Mouse (Mus musculus) liver, embryonic 12.5 days (tissue): ENCODE measurements at regions not wholly inside any gene's neighbourhood (a gene's known extent, or its start where the extent isn't known, plus 50 kb on each side); places are given as distances from the start of the nearest gene placed in this dataset.
"Not testable (repeated sequence)": the region's sequence is repeated elsewhere in the genome, so short reads cannot be mapped to it uniquely, and the experiment has no call there.

Experiments used
- ATAC-seq: fragments of 200-750 bp; cut with Nextera tagmentation; 2 replicates; pipeline ENCODE4 v1.8.0; 2017; ENCODE audit warnings: moderate number of reproducible peaks, mild to moderate bottlenecking, moderate library complexity
- H3K27ac ChIP-seq: fragments of 300-500 bp; sonication (generic); 2 replicates; pipeline ENCODE4 v1.5.1; 2016; ENCODE audit warnings: mild to moderate bottlenecking
- H3K27me3 ChIP-seq: fragments of 300-500 bp; sonication (generic); replicated peaks from 2 replicates; pipeline ENCODE4 v1.6.1; 2016; ENCODE audit warnings: mild to moderate bottlenecking, moderate library complexity
- H3K36me3 ChIP-seq: fragments of 300-500 bp; sonication (generic); 2 replicates; pipeline ENCODE4 v1.6.1; 2016; ENCODE audit warnings: mild to moderate bottlenecking, moderate library complexity
- H3K4me1 ChIP-seq: fragments of 300-500 bp; sonication (generic); 2 replicates; pipeline ENCODE4 v1.6.1; 2016
- H3K4me2 ChIP-seq: fragments of 300-500 bp; sonication (generic); 2 replicates; pipeline ENCODE4 v1.6.1; 2016; ENCODE audit warnings: mild to moderate bottlenecking, moderate library complexity
- H3K4me3 ChIP-seq: fragments of 300-500 bp; sonication (generic); 2 replicates; pipeline ENCODE4 v1.5.1; 2016; ENCODE audit warnings: mild to moderate bottlenecking, moderate library complexity
- H3K9ac ChIP-seq: fragments of 300-500 bp; sonication (generic); 2 replicates; pipeline ENCODE4 v1.6.1; 2016; ENCODE audit warnings: mild to moderate bottlenecking, moderate library complexity
- H3K9me3 ChIP-seq: fragments of 300-500 bp; sonication (generic); replicated peaks from 2 replicates; pipeline ENCODE4 v1.6.1; 2016; ENCODE audit warnings: mild to moderate bottlenecking, moderate library complexity
- WGBS: fragments of 180-500 bp; shearing (Covaris S2); methylation state at CpG from one replicate; pipeline ENCODE4 v1.1.7; 2016; ENCODE audit not compliant: insufficient replicate concordance; 5-methylcytosine and 5-hydroxymethylcytosine counted together

GRCm38 (mm10) chr2:117455021-117455739, 112.4 kb upstream of the Rasgrp1 start:
- Histone ChIP-seq H3K27me3 (no peaks in the 10 kb centered on the region), H3K4me3 (no peak overlapping the region), H3K9ac (no peak overlapping the region), H3K27ac (no peak overlapping the region), H3K4me2 (no peak overlapping the region), H3K9me3 (no peaks in the 10 kb centered on the region), H3K36me3 (no peaks in the 10 kb centered on the region), H3K4me1 (no peaks in the 10 kb centered on the region)
- no peak for ATAC-seq
- 53% methylated on average over 4 of the region's 4 CpGs for WGBS

- Histone ChIP-seq H3K4me1 (no peaks in the 10 kb centered on the region), H3K9ac (no peak overlapping the region), H3K36me3 (no peaks in the 10 kb centered on the region), H3K4me3 (no peak overlapping the region), H3K4me2 (no peak overlapping the region), H3K27me3 (no peaks in the 10 kb centered on the region), H3K27ac (no peak overlapping the region), H3K9me3 (no peaks in the 10 kb centered on the region)
- 62% methylated on average over 7 of the region's 7 CpGs for WGBS
- ATAC-seq, result no peak
Observed at GRCm38 (mm10) chr2:117455740-117456455, 113.1 kb upstream of the Rasgrp1 start.

DNA sequence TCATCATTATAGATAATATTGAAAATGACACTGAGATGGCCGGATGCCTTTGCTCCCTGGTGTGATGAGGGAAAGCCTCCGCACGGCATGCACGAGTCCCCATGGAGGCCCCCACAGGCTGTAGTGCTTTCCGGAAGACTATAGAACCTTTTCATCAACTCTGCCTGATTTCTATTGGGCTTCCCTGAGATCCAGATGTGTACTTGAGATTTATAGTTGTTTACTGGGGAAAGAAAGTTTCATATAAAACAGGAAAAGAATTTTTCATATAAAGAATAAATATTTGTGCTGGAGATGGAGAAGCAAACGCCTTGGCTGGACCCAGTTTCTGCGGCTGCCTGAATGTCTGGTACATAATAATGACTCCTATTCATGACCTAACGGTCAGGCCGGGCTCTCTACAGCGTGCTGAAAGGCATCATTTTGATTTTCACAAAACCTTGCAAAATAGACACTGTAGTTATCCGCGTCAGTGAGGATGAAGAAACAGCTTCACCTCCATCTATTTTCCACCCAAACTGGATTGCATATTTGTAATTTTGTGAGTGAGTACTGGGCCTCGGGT, 113.7 kb upstream of the Rasgrp1 start:
- H3K36me3 ChIP-seq, result no peaks in the 10 kb centered on the region
- ATAC-seq, result no peak
- no peak overlapping the region for H3K4me2 ChIP-seq
- no peak overlapping the region for H3K4me3 ChIP-seq
- H3K9me3 ChIP-seq, result no peaks in the 10 kb centered on the region
- 71% methylated on average over 13 of the region's 13 CpGs for WGBS
- no peaks in the 10 kb centered on the region for H3K4me1 ChIP-seq
- no peak overlapping the region for H3K27ac ChIP-seq
- H3K27me3 ChIP-seq, result no peaks in the 10 kb centered on the region
- H3K9ac ChIP-seq, result no peak overlapping the region

DNA sequence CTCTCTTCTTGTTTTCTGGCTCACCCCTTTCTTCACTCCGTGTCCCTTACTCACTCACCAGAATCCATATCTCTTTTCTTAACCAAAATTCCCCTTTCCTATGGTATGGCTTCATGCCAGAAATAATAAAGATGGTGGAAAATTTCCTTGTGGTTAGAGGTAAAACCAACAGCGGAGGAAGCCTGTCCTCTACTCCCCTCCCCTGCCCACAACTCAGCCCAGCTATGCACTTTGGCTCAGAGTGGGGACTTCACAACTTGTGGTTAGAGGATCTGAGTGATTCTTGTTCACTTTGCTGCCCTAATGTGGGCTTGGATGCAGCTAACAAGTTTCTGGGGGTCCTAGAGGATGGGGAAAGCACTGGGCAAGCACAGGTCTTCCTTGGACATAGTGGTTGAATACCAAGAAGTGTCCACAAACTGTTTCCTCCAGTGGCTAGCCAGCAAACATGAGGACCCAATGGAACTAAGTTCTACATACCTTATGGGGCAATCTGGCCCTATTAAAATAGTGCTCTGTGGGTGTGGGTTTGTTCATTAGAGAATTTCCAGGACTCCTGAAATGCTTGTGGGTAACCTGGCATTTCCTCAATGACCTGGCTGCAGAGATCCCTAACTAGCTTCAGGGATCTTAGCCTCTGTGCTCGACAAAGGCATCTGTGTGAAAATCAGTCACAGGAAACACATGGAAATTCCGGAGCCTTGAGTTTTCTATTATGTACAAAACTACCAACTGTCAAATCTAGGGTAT, 118.9 kb upstream of the Rasgrp1 start:
- Histone ChIP-seq H3K9me3 (no peaks in the 10 kb centered on the region), H3K4me1 (no peaks in the 10 kb centered on the region), H3K36me3 (no peaks in the 10 kb centered on the region), H3K4me3 (no peak overlapping the region), H3K27me3 (no peaks in the 10 kb centered on the region), H3K4me2 (no peak overlapping the region), H3K27ac (no peak overlapping the region), H3K9ac (no peak overlapping the region)
- no peak for ATAC-seq
- 41% methylated on average over 4 of the region's 4 CpGs for WGBS

DNA sequence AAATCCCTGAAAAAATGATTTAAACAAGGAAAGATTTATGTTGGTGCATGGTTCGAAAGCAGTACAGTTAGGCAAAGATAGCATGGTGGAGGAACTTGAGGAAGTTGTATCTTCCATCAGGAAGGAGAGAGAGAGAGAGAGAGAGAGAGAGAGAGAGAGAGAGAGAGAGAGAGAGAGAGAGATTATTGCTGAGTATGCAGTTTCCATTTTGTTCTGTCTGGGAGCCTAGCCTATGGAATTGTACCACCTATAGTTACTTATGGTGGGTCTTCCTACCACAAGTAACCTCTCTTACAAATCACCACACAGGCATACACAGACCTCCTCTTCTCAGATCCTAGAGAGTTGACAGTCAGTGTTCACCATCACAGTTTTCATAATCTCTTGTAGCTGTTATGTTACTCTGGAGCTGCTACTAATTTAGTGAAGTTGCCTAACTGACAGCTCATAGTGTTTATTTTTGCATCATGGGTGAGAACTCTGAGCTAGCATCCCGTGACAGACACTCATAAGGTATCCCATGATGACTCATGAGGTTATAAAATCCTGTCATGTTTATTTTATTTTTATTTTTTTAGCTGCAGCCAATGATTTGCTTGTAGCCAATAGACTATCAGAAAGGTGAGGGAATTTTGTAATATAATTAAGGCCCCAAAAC, 132.2 kb upstream of the Rasgrp1 start:
- Histone ChIP-seq H3K4me2 (no peak overlapping the region), H3K9ac (no peak overlapping the region), H3K36me3 (no peaks in the 10 kb centered on the region), H3K27me3 (no peaks in the 10 kb centered on the region), H3K27ac (no peak overlapping the region), H3K9me3 (no peaks in the 10 kb centered on the region), H3K4me1 (no peaks in the 10 kb centered on the region), H3K4me3 (no peak overlapping the region)
- WGBS, result 47% methylated on average over 2 of the region's 2 CpGs
- ATAC-seq, result no peak

DNA sequence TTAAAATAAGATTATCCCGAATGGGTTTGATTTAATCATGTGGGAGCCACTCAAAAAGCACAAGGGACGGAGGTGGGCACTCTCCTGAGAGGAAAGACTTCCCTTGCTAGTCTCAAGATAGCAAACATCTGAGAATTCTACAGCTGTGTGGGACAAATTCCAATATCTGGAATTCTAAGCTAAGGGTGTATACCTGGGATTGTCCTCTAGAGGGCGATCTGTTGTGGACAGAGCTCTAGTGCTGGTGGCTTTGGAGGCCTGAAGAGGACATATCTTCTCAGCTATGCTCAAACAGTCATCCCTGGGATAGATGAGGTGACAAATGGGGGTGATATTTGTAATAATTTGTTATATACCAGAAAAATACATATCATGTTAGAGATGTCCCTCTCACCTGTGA, 132.8 kb upstream of the Rasgrp1 start:
- 35% methylated on average over 3 of the region's 3 CpGs for WGBS

DNA sequence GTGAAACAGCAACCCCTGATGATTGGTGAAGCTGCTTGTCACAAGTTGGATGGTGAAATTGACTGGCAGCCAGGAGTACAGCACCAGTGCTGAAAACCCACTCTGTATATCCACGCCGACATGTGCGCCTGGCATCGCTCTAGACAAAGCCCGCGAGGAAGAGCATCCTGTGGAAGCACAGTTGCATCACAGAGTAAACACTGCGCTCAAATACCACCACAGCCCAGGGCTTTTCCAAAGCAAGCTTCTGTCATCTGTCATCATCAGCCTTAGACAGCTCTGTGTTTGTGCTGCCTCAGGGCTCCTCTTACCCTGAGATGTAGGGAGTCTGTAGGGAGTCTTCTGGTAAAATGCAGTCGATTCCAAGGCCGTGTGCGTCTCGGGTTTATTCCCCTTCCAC, 134.7 kb upstream of the Rasgrp1 start:
- ATAC-seq, H3K27me3 ChIP-seq, H3K4me2 ChIP-seq, H3K9me3 ChIP-seq, H3K27ac ChIP-seq, H3K4me3 ChIP-seq, H3K36me3 ChIP-seq, H3K9ac ChIP-seq, H3K4me1 ChIP-seq: not testable (repeated sequence)
- WGBS, result 79% methylated on average over 11 of the region's 11 CpGs

More for the DNA sequence above, 132.8 kb upstream of the Rasgrp1 start:
- no peaks in the 10 kb centered on the region for H3K27me3 ChIP-seq
- H3K4me3 ChIP-seq, result no peak overlapping the region
- no peak overlapping the region for H3K27ac ChIP-seq
- no peaks in the 10 kb centered on the region for H3K4me1 ChIP-seq
- ATAC-seq, result no peak
- no peaks in the 10 kb centered on the region for H3K36me3 ChIP-seq
- H3K4me2 ChIP-seq, result no peak overlapping the region
- no peaks in the 10 kb centered on the region for H3K9me3 ChIP-seq
- H3K9ac ChIP-seq, result no peak overlapping the region

- H3K36me3 ChIP-seq, ATAC-seq, H3K4me2 ChIP-seq, H3K9me3 ChIP-seq, H3K27ac ChIP-seq, H3K4me3 ChIP-seq, H3K27me3 ChIP-seq, H3K4me1 ChIP-seq, H3K9ac ChIP-seq: not testable (repeated sequence)
- WGBS, result 77% methylated on average over 16 of the region's 16 CpGs
Observed at GRCm38 (mm10) chr2:117479244-117480009, 136.6 kb upstream of the Rasgrp1 start.

- no peak overlapping the region for H3K4me2 ChIP-seq
- H3K4me3 ChIP-seq, result no peak overlapping the region
- no peaks in the 10 kb centered on the region for H3K4me1 ChIP-seq
- no peaks in the 10 kb centered on the region for H3K36me3 ChIP-seq
- no peaks in the 10 kb centered on the region for H3K9me3 ChIP-seq
- no peaks in the 10 kb centered on the region for H3K27me3 ChIP-seq
- H3K27ac ChIP-seq, result no peak overlapping the region
- ATAC-seq, result no peak
- WGBS, result 89% methylated on average over 2 of the region's 2 CpGs
- no peak overlapping the region for H3K9ac ChIP-seq
Observed at GRCm38 (mm10) chr2:117486447-117486846, 143.6 kb upstream of the Rasgrp1 start.

- no peak overlapping the region for H3K27ac ChIP-seq
- H3K36me3 ChIP-seq, result no peaks in the 10 kb centered on the region
- WGBS, result 67% methylated on average over 5 of the region's 5 CpGs
- no peaks in the 10 kb centered on the region for H3K9me3 ChIP-seq
- H3K4me2 ChIP-seq, result no peak overlapping the region
- no peak overlapping the region for H3K9ac ChIP-seq
- ATAC-seq, result no peak
- H3K4me1 ChIP-seq, result no peaks in the 10 kb centered on the region
- H3K4me3 ChIP-seq, result no peak overlapping the region
- H3K27me3 ChIP-seq, result no peaks in the 10 kb centered on the region
Observed at GRCm38 (mm10) chr2:117498565-117498964, 155.8 kb upstream of the Rasgrp1 start.

DNA sequence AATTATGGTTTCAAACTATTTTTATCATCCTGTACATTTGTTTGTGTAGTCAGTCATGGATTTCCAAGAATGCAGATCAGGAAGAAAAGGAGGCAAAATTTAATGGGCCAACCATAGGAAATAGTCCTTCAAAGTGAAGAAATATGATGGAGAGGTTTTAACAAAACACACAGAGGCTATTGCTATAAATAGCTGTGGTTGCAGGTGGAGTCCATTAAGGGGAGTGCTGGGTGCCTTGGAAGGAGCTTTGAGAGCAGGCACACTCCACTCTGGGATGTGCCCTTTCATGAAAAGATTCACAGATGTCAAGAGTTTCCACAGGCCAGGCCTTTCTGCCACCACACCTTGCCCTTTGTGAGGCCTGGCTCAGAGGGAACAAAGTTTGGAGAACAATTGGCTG, 159.8 kb upstream of the Rasgrp1 start:
- Histone ChIP-seq H3K36me3 (no peaks in the 10 kb centered on the region), H3K9me3 (no peaks in the 10 kb centered on the region), H3K4me1 (no peaks in the 10 kb centered on the region), H3K27me3 (no peaks in the 10 kb centered on the region), H3K4me3 (no peak overlapping the region), H3K4me2 (no peak overlapping the region), H3K9ac (no peak overlapping the region), H3K27ac (no peak overlapping the region)
- no peak for ATAC-seq
